Mouse (Mus musculus) olfactory bulb, adult 2 months (tissue): ENCODE measurements around the gene Kcnj3. TPM values are rescaled to one million over a fixed set of nuclear protein-coding genes. Genes with fewer than 3 reads are reported as not detected.
"Not testable (repeated sequence)": the region's sequence is repeated elsewhere in the genome, so short reads cannot be mapped to it uniquely, and the experiment has no call there.

Experiments
- H3K27ac ChIP-seq: fragments of 200-500 bp; 2 replicates; pipeline ENCODE4 v1.5.1; 2012; ENCODE audit warnings: low read depth, low read length; ENCODE audit not compliant: insufficient read depth
- H3K4me1 ChIP-seq: fragments of 200-500 bp; 2 replicates; pipeline ENCODE4 v1.6.1; 2012; ENCODE audit warnings: low read length; ENCODE audit not compliant: control insufficient read depth, insufficient read depth
- H3K4me3 ChIP-seq: fragments of 200-500 bp; 2 replicates; pipeline ENCODE4 v1.5.1; 2012; ENCODE audit warnings: mild to moderate bottlenecking, low read depth, low read length, moderate library complexity; ENCODE audit not compliant: insufficient read depth
- CTCF ChIP-seq: fragments of 200-500 bp; IDR thresholded peaks from 2 replicates; pipeline ENCODE4 v1.5.1; 2012; ENCODE audit warnings: low read depth, mild to moderate bottlenecking, low read length, moderate library complexity; ENCODE audit not compliant: insufficient read depth
- POLR2A ChIP-seq: fragments of 200-500 bp; IDR thresholded peaks from 2 replicates; pipeline ENCODE4 v1.6.1; 2012; ENCODE audit warnings: mild to moderate bottlenecking, low read depth, low read length, moderate library complexity; ENCODE audit not compliant: insufficient read depth
- WGBS: fragments of 180-500 bp; shearing (Covaris S2); methylation state at CpG from one replicate; pipeline ENCODE4 v1.1.7; 2018; 5-methylcytosine and 5-hydroxymethylcytosine counted together
- polyA plus RNA-seq: library from polyadenylated mRNA; stranded (reverse); fragments of >200 nt; gene quantifications from 2 replicates; pipeline ENCODE4 v1.2.4, GENCODE M21; 2012; ENCODE audit warnings: low replicate concordance; ENCODE audit not compliant: missing spikeins, insufficient read depth, insufficient read length

The Kcnj3 gene
- polyA plus RNA-seq, 1 experiment = 74.7 TPM

- no peaks in the 10 kb centered on the region for H3K4me1 ChIP-seq
- H3K27ac ChIP-seq = no peak overlapping the region
- no peak for TF ChIP-seq POLR2A
- TF ChIP-seq CTCF = no peak
- H3K4me3 ChIP-seq = no peak overlapping the region
Measured at GRCm38 (mm10) chr2:55480602-55480965, 44.8 kb downstream of the Kcnj3 start.

DNA sequence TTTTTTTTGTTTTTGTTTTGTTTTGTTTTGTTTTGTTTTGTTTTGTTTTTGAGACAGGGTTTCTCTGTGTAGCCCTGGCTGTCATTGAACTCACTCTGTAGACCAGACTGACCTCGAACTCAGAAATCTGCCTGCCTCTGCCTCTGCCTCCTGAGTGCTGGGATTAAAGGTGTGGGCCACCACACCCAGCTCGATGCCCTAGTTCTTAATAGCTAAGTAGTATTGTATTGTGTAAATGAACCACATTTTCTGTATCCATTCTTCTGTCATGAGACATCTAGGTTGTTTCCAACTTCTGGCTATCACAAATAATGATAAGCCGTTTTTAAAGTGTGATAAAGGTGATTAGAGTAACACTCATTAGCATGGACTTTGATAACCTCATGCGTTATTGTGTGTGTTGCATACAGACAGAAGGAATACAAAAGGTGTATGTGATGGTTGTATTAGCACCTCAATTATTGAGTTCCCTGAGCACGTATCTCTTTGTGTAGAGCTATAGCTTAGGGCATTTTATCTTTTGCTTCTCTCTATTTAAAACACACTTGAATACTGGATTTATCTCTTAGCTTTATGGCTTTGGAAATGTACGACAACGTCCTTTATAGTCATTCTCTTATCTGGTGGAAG, 49.8 kb downstream of the Kcnj3 start:
- H3K4me1 ChIP-seq, H3K4me3 ChIP-seq, H3K27ac ChIP-seq: not testable (repeated sequence)
- WGBS = 89% methylated on average over 7 of the region's 7 CpGs

- Histone ChIP-seq H3K27ac (no peak overlapping the region; the same call in 1 of the 2 replicates), H3K4me1 (peaks cover 3% of the 10 kb centered on the region; the same call in 1 of the 2 replicates), H3K4me3 (no peak overlapping the region)
- WGBS = 74% methylated on average over 9 of the region's 9 CpGs
- TF ChIP-seq POLR2A (no peak), CTCF (no peak)
Measured at GRCm38 (mm10) chr2:55503390-55504176, 67.8 kb downstream of the Kcnj3 start.

GRCm38 (mm10) chr2:55505712-55506111, 69.9 kb downstream of the Kcnj3 start:
- WGBS = 49% methylated on average over 1 of the region's 1 CpGs
- TF ChIP-seq CTCF (no peak), POLR2A (no peak)
- Histone ChIP-seq H3K4me3 (no peak overlapping the region), H3K4me1 (peaks cover 3% of the 10 kb centered on the region; the same call in 1 of the 2 replicates), H3K27ac (no peak overlapping the region)

DNA sequence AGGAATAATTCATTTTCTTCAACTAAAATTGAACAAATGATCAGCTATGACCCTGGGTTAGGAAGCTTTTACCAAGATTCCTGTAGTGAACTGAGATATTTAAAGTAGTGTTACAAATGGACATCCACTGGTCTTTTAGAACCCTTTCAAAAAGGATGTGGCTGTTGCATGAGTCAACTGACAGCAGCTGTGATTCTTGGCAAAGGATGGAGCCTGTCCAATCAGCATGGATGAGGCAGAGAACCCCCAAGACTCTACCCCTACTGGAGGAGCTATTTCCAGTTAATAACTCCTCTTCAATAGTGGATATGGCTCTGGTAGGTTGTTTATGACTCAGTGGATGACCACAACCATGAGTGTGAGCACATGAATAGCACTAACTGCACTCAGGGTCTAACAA, 81.5 kb downstream of the Kcnj3 start:
- no peak overlapping the region for H3K4me3 ChIP-seq
- no peaks in the 10 kb centered on the region for H3K4me1 ChIP-seq
- H3K27ac ChIP-seq = no peak overlapping the region
- TF ChIP-seq CTCF = no peak
- TF ChIP-seq POLR2A = no peak

DNA sequence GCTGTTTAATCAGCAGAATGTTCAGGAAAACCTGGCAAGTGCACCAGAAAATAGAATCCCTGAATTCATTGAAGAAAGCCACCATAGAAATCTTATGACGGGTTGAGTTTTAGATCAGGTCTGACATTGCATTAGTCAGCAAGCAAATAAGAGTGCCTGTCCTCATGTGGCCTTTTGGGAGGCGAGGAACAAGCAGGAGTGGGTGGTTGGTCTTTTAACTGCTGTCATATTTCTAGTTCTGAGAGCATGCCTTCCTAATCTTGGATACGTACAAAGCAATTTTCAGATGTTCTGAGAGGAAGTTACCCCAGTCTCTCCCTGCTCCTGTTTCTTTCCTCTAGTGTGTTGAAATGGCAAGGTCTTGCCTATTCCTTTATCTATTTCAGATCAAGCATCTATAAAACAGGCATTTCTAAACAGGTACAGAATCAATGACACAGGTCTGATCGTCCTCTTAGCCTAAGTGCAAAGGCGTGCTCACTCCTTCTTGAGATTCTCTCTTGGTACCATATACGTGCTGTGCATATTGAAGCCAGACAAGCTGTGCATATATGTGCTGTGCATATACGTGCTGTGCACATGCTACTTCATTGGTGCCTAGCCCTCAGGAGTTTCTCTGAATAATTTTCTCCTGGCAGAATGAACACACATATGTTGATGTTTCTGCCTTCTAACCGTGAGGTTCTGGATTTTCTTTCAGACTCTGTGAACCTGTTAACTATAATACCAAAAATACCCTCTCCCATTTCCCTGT, 97.1 kb downstream of the Kcnj3 start:
- H3K4me3 ChIP-seq = no peak overlapping the region
- no peaks in the 10 kb centered on the region for H3K4me1 ChIP-seq
- no peak for TF ChIP-seq CTCF
- no peak for TF ChIP-seq POLR2A
- H3K27ac ChIP-seq = no peak overlapping the region
- WGBS = 61% methylated on average over 8 of the region's 8 CpGs

- H3K27ac ChIP-seq = no peak overlapping the region
Measured at GRCm38 (mm10) chr2:55534946-55535345, 99.2 kb downstream of the Kcnj3 start.

DNA sequence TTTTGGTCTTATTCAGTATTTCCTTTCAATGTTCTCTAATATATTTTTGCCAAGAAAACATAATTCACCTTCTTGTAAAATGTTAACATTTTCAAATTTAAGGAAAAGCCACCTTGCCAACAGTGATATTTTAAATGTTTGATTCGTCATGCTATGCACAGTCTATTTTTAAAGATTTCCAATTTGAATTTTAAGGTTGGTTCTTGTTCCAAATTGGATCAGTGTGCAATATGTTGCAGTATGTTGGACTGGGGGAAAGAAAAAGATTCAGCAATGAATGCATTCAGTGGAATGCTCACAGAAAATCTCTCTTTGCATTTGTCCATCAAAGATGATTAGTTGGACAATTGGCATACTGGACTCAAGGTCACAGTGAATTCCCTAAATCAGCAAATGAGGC, 99.7 kb downstream of the Kcnj3 start:
- Histone ChIP-seq H3K4me3 (no peak overlapping the region), H3K27ac (no peak overlapping the region), H3K4me1 (no peaks in the 10 kb centered on the region)
- TF ChIP-seq POLR2A (no peak), CTCF (no peak)
- 67% methylated on average over 1 of the region's 1 CpGs for WGBS

More at GRCm38 (mm10) chr2:55534946-55535345, 99.2 kb downstream of the Kcnj3 start:
- TF ChIP-seq POLR2A (no peak), CTCF (no peak)
- H3K4me1 ChIP-seq = no peaks in the 10 kb centered on the region
- H3K4me3 ChIP-seq = no peak overlapping the region
- WGBS = 62% methylated on average over 2 of the region's 2 CpGs

DNA sequence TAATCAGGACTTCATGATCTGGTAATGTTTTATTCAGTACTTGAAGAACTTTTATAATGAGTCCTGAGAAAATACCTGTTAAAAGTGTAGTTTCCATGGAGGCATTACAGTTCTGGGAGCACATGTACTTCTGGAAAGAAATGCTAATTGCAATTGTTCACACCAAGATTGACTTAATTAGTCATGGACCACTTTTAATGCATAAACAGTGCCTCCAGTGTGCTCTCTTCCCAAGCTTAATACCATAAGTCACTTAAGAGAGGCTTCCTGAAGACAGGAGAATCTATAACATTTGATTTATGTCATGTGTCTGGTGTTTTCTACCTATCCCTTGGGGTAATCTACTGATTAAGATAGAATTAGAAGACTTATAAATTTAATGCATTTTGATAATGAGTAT, 111.8 kb downstream of the Kcnj3 start:
- no peak for TF ChIP-seq CTCF
- no peak for TF ChIP-seq POLR2A
- Histone ChIP-seq H3K4me3 (no peak overlapping the region), H3K4me1 (no peaks in the 10 kb centered on the region), H3K27ac (no peak overlapping the region)
